Mouse (Mus musculus) thymus, adult 2 months (tissue): Measurements from ENCODE around the gene Rspo1. TPM values are rescaled to one million over a fixed set of nuclear protein-coding genes. Genes with fewer than 3 reads are reported as not detected.

Experiments used
- DNase-seq: peaks from one replicate; pipeline ENCODE4 v3.0.0; 2021
- H3K27ac ChIP-seq: fragments of 200-500 bp; 2 replicates; pipeline ENCODE4 v1.5.1; 2012; ENCODE audit warnings: low read length, control low read depth; ENCODE audit not compliant: control insufficient read depth, insufficient read depth
- H3K27me3 ChIP-seq: fragments of 200-500 bp; 2 replicates; pipeline ENCODE4 v1.6.1; 2012; ENCODE audit warnings: mild to moderate bottlenecking, low read length, moderate library complexity, mixed read lengths; ENCODE audit not compliant: control insufficient read depth, insufficient read depth
- H3K36me3 ChIP-seq: fragments of 200-500 bp; 2 replicates; pipeline ENCODE4 v1.6.1; 2012; ENCODE audit warnings: mild to moderate bottlenecking, low read length, moderate library complexity; ENCODE audit not compliant: control insufficient read depth, insufficient read depth
- H3K4me1 ChIP-seq: fragments of 200-500 bp; replicated peaks from 2 replicates; pipeline ENCODE4 v1.6.1; 2012; ENCODE audit warnings: low read length; ENCODE audit not compliant: control insufficient read depth, insufficient read depth
- H3K4me3 ChIP-seq: fragments of 200-500 bp; 2 replicates; pipeline ENCODE4 v1.5.1; 2012; ENCODE audit warnings: mild to moderate bottlenecking, low read length, control low read depth, moderate library complexity; ENCODE audit not compliant: control insufficient read depth, insufficient read depth
- CTCF ChIP-seq: fragments of 200-500 bp; IDR thresholded peaks from 2 replicates; pipeline ENCODE4 v1.5.1; 2012; ENCODE audit warnings: mild to moderate bottlenecking, control low read depth, low read length, moderate library complexity, borderline replicate concordance; ENCODE audit not compliant: control insufficient read depth, poor library complexity, insufficient read depth; ENCODE audit errors: extremely low read depth
- POLR2A ChIP-seq: fragments of 200-500 bp; IDR thresholded peaks from 2 replicates; pipeline ENCODE4 v1.6.1; 2012; ENCODE audit warnings: mild to moderate bottlenecking, low read length, control low read depth, moderate library complexity; ENCODE audit not compliant: control insufficient read depth, poor library complexity, insufficient read depth; ENCODE audit errors: extremely low read depth
- WGBS: fragments of 180-500 bp; shearing (Covaris S2); methylation state at CpG from one replicate; pipeline ENCODE4 v1.1.7; 2018; 5-methylcytosine and 5-hydroxymethylcytosine counted together
- polyA plus RNA-seq: library from polyadenylated mRNA; depleted of rRNA; stranded (reverse); fragments of >200 nt; gene quantifications from 2 replicates; pipeline ENCODE4 v1.2.3, GENCODE M21; 2012; rRNA removed

The Rspo1 gene
- polyA plus RNA-seq, 1 experiment, result 2.3 TPM

- no peak for DNase-seq
- no peak for TF ChIP-seq CTCF
- no peak for TF ChIP-seq POLR2A
- Histone ChIP-seq H3K27ac (no peak overlapping the region), H3K4me3 (no peak overlapping the region), H3K36me3 (peaks cover 81% of the 10 kb centered on the region), H3K4me1 (no peaks in the 10 kb centered on the region; the same call in 1 of the 2 replicates), H3K27me3 (no peaks in the 10 kb centered on the region)
- 96% methylated on average over 7 of the region's 7 CpGs for WGBS
Observed at GRCm38 (mm10) chr4:125044454-125044853, 58.2 kb downstream of the Rspo1 start.

DNA sequence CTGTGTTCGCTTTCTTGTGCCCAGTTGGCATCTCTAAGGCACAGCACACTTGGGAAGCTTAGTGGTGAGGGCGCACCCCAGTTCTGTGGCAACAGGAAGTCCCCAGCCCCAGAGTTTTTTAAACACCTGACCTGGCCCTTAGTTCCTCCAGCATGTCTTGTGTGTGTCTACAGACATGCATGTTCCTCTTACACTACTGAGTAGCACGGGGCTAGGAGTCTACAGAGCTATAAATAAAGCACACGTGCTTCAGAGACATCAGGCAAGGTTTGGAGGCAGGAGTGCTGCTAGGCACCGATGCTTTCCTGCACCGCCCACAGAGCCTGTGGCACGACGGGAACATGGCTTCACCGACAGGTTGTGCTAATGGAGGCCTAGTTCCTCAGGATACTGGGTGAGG, 69.2 kb downstream of the Rspo1 start:
- peaks cover 30% of the 10 kb centered on the region for H3K36me3 ChIP-seq
- no peak overlapping the region for H3K4me3 ChIP-seq
- no peak for DNase-seq
- H3K27ac ChIP-seq, result no peak overlapping the region
- WGBS, result 52% methylated on average over 9 of the region's 9 CpGs
- H3K4me1 ChIP-seq, result no peaks in the 10 kb centered on the region
- TF ChIP-seq CTCF, result no peak
- TF ChIP-seq POLR2A, result no peak
- H3K27me3 ChIP-seq, result no peaks in the 10 kb centered on the region

GRCm38 (mm10) chr4:125056476-125056875, 70.2 kb downstream of the Rspo1 start:
- DNase-seq, result no peak
- no peak overlapping the region for H3K27ac ChIP-seq
- H3K27me3 ChIP-seq, result no peaks in the 10 kb centered on the region
- no peak overlapping the region for H3K4me3 ChIP-seq
- peaks cover 30% of the 10 kb centered on the region for H3K36me3 ChIP-seq
- WGBS, result 95% methylated on average over 4 of the region's 4 CpGs
- TF ChIP-seq POLR2A, result no peak
- no peak for TF ChIP-seq CTCF
- no peaks in the 10 kb centered on the region for H3K4me1 ChIP-seq

DNA sequence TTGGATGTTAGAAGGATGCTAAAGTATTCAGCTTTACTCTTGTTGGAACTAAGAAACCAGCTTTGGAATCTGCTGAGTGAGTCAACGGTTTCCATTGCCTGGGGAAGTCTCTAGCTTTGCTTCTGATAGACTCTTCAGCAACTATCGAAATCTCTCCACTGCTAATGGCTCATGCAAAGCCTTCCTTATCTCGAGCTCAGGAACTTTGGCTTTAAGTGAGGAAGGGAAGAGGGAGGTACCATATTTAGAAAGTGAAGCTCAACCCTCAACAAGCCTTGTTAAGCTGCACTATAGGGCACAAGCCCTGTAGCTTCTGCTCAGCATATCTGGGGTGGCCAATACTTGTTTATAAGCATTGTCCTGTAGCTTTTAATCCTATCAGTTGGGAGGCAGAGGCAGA, 71.0 kb downstream of the Rspo1 start:
- Histone ChIP-seq H3K4me3 (no peak overlapping the region), H3K36me3 (peaks cover 23% of the 10 kb centered on the region), H3K4me1 (no peaks in the 10 kb centered on the region), H3K27ac (no peak overlapping the region), H3K27me3 (no peaks in the 10 kb centered on the region)
- no peak for DNase-seq
- 81% methylated on average over 3 of the region's 3 CpGs for WGBS
- no peak for TF ChIP-seq CTCF
- no peak for TF ChIP-seq POLR2A

DNA sequence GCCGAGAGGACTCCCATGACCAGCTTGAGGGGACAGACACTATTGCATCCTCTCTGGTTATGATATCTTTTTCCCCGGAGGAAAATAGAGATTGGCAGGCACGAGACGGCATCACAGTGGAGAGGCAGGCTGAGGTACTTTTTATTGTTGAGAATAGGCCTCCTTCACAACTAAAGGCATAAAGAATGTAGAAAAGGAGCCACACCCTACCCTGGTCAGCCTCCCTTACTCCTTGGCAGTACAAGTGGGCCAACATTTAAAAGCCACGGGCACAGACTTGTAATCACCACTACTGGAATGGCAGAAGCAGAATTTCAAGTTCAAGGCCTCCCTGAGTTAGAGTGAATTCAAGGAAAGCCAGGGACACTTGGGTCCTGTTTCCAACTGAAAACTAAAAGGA, 71.8 kb downstream of the Rspo1 start:
- 92% methylated on average over 5 of the region's 5 CpGs for WGBS
- no peaks in the 10 kb centered on the region for H3K4me1 ChIP-seq
- DNase-seq, result no peak
- no peaks in the 10 kb centered on the region for H3K27me3 ChIP-seq
- no peak overlapping the region for H3K4me3 ChIP-seq
- H3K27ac ChIP-seq, result no peak overlapping the region
- H3K36me3 ChIP-seq, result peaks cover 17% of the 10 kb centered on the region
- TF ChIP-seq POLR2A (no peak), CTCF (no peak)

Other genes with a start within 250 kb of the Rspo1 start
- gene Inpp5b, start 244.6 kb upstream of the Rspo1 start, polyA plus RNA-seq, result 81.3 and 101 TPM in 2 replicates
- 9.9 and 10.4 TPM in 2 replicates for gene Mtf1, start 184.3 kb upstream of the Rspo1 start, polyA plus RNA-seq
- 63.0 and 70.4 TPM in 2 replicates for gene Yrdc, start 135.8 kb upstream of the Rspo1 start, polyA plus RNA-seq
- gene 1110065P20Rik, start 135.2 kb upstream of the Rspo1 start, polyA plus RNA-seq, result 26.2 and 28.0 TPM in 2 replicates
- gene Maneal, start 124.3 kb upstream of the Rspo1 start, polyA plus RNA-seq, result 1.1 and 1.4 TPM in 2 replicates
- 0.06 and 0.07 TPM in 2 replicates for gene Epha10, start 105.5 kb upstream of the Rspo1 start, polyA plus RNA-seq
- gene 9930104L06Rik, start 49.4 kb upstream of the Rspo1 start, polyA plus RNA-seq, result 18.3 and 21.6 TPM in 2 replicates
- 79.4 and 102 TPM in 2 replicates for gene Cdca8, start 47.1 kb upstream of the Rspo1 start, polyA plus RNA-seq
- 17.9 and 18.3 TPM in 2 replicates for gene Gnl2, start 30.2 kb downstream of the Rspo1 start, polyA plus RNA-seq
- 0.22 and 0.57 TPM in 2 replicates for gene Dnali1, start 79.3 kb downstream of the Rspo1 start, polyA plus RNA-seq
- 20.5 and 22.5 TPM in 2 replicates for gene Snip1, start 80.2 kb downstream of the Rspo1 start, polyA plus RNA-seq
- gene Meaf6, start 98.7 kb downstream of the Rspo1 start, polyA plus RNA-seq, result 26.4 and 30.7 TPM in 2 replicates
- gene Zc3h12a, start 141.4 kb downstream of the Rspo1 start, polyA plus RNA-seq, result 27.4 and 28.7 TPM in 2 replicates